Mouse (Mus musculus): Measurements from ENCODE around the gene C2cd4c.

The C2cd4c gene

GRCm38 (mm10) chr10:79612192-79613135, 1.4 kb downstream of the C2cd4c start:
- DNase-seq (ENCODE audit: extremely low spot score): peak; percentile 57

GRCm38 (mm10) chr10:79611296-79611695, 2.5 kb downstream of the C2cd4c start:
- no peak for DNase-seq (ENCODE audit: extremely low spot score)

- DNase-seq (ENCODE audit: extremely low spot score): no peak
These were observed 4.5 kb downstream of the C2cd4c start for GRCm38 (mm10) chr10:79609276-79609675.

GRCm38 (mm10) chr10:79607892-79608291, 5.9 kb downstream of the C2cd4c start:
- DNase-seq (ENCODE audit: extremely low spot score): no peak

GRCm38 (mm10) chr10:79606537-79606936, 7.3 kb downstream of the C2cd4c start:
- no peak for DNase-seq (ENCODE audit: extremely low spot score)

GRCm38 (mm10) chr10:79597936-79598230, 15.9 kb downstream of the C2cd4c start:
- DNase-seq (ENCODE audit: extremely low spot score): no peak

- DNase-seq (ENCODE audit: extremely low spot score): no peak
These were observed 16.5 kb downstream of the C2cd4c start for GRCm38 (mm10) chr10:79597051-79597935.

GRCm38 (mm10) chr10:79595590-79595929, 18.3 kb downstream of the C2cd4c start:
- no peak for DNase-seq (ENCODE audit: extremely low spot score)

- DNase-seq (ENCODE audit: extremely low spot score): peak; percentile 63
These were observed 18.8 kb downstream of the C2cd4c start for GRCm38 (mm10) chr10:79594872-79595589.

- DNase-seq (ENCODE audit: extremely low spot score): no peak
These were observed 19.7 kb downstream of the C2cd4c start for GRCm38 (mm10) chr10:79594111-79594510.

GRCm38 (mm10) chr10:79590702-79591101, 23.1 kb downstream of the C2cd4c start:
- no peak for DNase-seq (ENCODE audit: extremely low spot score)

GRCm38 (mm10) chr10:79587752-79588126, 26.1 kb downstream of the C2cd4c start:
- no peak for DNase-seq (ENCODE audit: extremely low spot score)

GRCm38 (mm10) chr10:79587061-79587751, 26.6 kb downstream of the C2cd4c start, which contains the start of gene Theg:
TSS of gene Theg (minus strand) at chr10:79587331.
- no peak for DNase-seq (ENCODE audit: extremely low spot score)

GRCm38 (mm10) chr10:79586243-79586642, 27.6 kb downstream of the C2cd4c start:
- DNase-seq (ENCODE audit: extremely low spot score): no peak

- no peak for DNase-seq (ENCODE audit: extremely low spot score)
These were observed 28.1 kb downstream of the C2cd4c start for GRCm38 (mm10) chr10:79585723-79586122.

GRCm38 (mm10) chr10:79585136-79585535, 28.7 kb downstream of the C2cd4c start:
- no peak for DNase-seq (ENCODE audit: extremely low spot score)

GRCm38 (mm10) chr10:79584426-79584825, 29.4 kb downstream of the C2cd4c start:
- DNase-seq (ENCODE audit: extremely low spot score): no peak

- DNase-seq (ENCODE audit: extremely low spot score): no peak
These were observed 29.8 kb downstream of the C2cd4c start for GRCm38 (mm10) chr10:79584021-79584420.

GRCm38 (mm10) chr10:79581501-79581900, 32.3 kb downstream of the C2cd4c start:
- DNase-seq (ENCODE audit: extremely low spot score): no peak

GRCm38 (mm10) chr10:79580811-79581210, 33.0 kb downstream of the C2cd4c start:
- DNase-seq (ENCODE audit: extremely low spot score): peak; percentile 49

- no peak for DNase-seq (ENCODE audit: extremely low spot score)
These were observed 33.5 kb downstream of the C2cd4c start for GRCm38 (mm10) chr10:79580356-79580755.

Data from embryo, embryonic 9.5 days (tissue).